Mouse (Mus musculus): Measurements from ENCODE around the gene Pdlim3. TPM values are rescaled to one million over a fixed set of nuclear protein-coding genes. Genes with fewer than 3 reads are reported as not detected.

Gene Pdlim3
- polyA plus RNA-seq, 1 experiment from 2014 or later: 19.7 TPM

Other genes with a start within 250 kb of the Pdlim3 start
- 0.19 and 0.20 TPM in 2 replicates for gene Ccdc110, start 49.2 kb downstream of the Pdlim3 start, polyA plus RNA-seq (2015; fragmentation: Nextera tagmentation; extraction: Ambion mirVana)
- 6.3 and 8.1 TPM in 2 replicates for gene 1700029J07Rik, start 89.8 kb downstream of the Pdlim3 start, polyA plus RNA-seq (2015; fragmentation: Nextera tagmentation; extraction: Ambion mirVana)
- gene Ufsp2, start 90.1 kb downstream of the Pdlim3 start, polyA plus RNA-seq (2015; fragmentation: Nextera tagmentation; extraction: Ambion mirVana): 60.8 and 63.1 TPM in 2 replicates
- 0.54 and 0.84 TPM in 2 replicates for gene Lrp2bp, start 113.8 kb downstream of the Pdlim3 start, polyA plus RNA-seq (2015; fragmentation: Nextera tagmentation; extraction: Ambion mirVana)
- 37.3 and 44.0 TPM in 2 replicates for gene Ankrd37, start 120.2 kb downstream of the Pdlim3 start, polyA plus RNA-seq (2015; fragmentation: Nextera tagmentation; extraction: Ambion mirVana)

All from hindbrain, embryonic 16.5 days (tissue).